25 mouse cellular contexts compared by ENCODE assay signal in the genomic region with DNA sequence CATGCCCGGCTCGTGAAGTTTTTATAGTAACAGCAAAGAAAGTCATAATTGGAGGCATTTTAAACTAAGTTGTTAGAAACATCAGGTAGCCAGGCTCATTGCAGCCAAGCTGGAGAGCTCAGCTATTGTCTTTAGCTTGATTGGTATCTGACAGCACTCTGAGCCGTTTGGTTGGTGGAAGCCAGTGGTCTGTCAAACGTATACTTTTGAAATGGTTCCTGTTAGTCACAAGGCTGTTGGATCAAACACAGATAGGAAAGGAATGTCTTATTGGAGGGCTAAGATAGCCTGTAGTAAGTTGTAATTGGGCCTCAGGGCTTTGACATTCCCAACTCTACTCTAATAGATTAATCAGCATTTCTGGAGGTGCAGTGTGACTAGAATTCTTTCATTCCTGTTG. TPM values are rescaled to one million over a fixed set of nuclear protein-coding genes. Genes with fewer than 3 reads are reported as not detected.
DNase-seq lines count a peak whose midpoint lies in the region; ATAC-seq and TF ChIP-seq lines count a peak whose summit lies in the region.
"Had no signal": no experiment of that assay in that cellular context is flagged by ENCODE, and none has a peak within 500 bp of the region (broad histone marks: within the 10 kb centered on the region; RNA-seq: fewer than 3 reads in every experiment).

No protein-coding gene starts in this region.

- peaks cover 70% of the 10 kb centered on the region for H3K4me1 ChIP-seq in liver, embryonic 12.5 days
- H3K4me1 ChIP-seq in MEL (ENCODE audit: control insufficient read depth in 1 of 2, insufficient read depth in 2 of 2, low read length in 2 of 2), result peaks cover 15 to 20% of the 10 kb centered on the region in 2 experiments
- peaks cover 18 to 22% of the 10 kb centered on the region in 2 experiments for H3K4me1 ChIP-seq in liver, embryonic 14.5 days (replicated peaks; ENCODE audit: control insufficient read depth in 2 of 2, insufficient read depth in 2 of 2, low read length in 1 of 2)

- peak overlapping the region; percentile 30; the same call in 1 of the 2 replicates for H3K27ac ChIP-seq in liver, embryonic 12.5 days
- peak overlapping the region; percentile 22 for H3K27ac ChIP-seq in MEL (ENCODE audit: control insufficient read depth, low read depth, low read length)
- no peak overlapping the region for H3K27ac ChIP-seq in liver, embryonic 14.5 days
- H3K27ac ChIP-seq: gastrocnemius, adult 2 months; heart, embryonic 15.5 days; hindbrain, embryonic 10.5 days; hindbrain, embryonic 13.5 days had no signal

- no peak overlapping the region for H3K4me3 ChIP-seq in liver, embryonic 12.5 days
- peak overlapping the region in 1 of 2 experiments; percentile 25; a peak in 1 of 4 replicates for H3K4me3 ChIP-seq in MEL (ENCODE audit: control insufficient read depth in 1 of 2, insufficient read depth in 1 of 2, low read depth in 2 of 2, low read length in 2 of 2)
- no peak overlapping the region for H3K4me3 ChIP-seq in liver, embryonic 14.5 days (ENCODE audit: insufficient read depth in 1 of 2, low read depth in 2 of 2, low read length in 2 of 2)
- H3K4me3 ChIP-seq: gastrocnemius, adult 2 months; heart, embryonic 12.5 days; heart, embryonic 15.5 days; hindbrain, embryonic 10.5 days; hindbrain, embryonic 13.5 days had no signal

- H3K79me2 ChIP-seq in MEL (ENCODE audit: control insufficient read depth, insufficient read depth, low read length, poor library complexity), result peaks cover 87% of the 10 kb centered on the region

- TF ChIP-seq POLR2A in MEL (IDR thresholded peaks at IDR 0.05; ENCODE audit: control insufficient read depth in 1 of 2, insufficient read depth in 1 of 2, low read depth in 1 of 2, low read length in 2 of 2, poor library complexity in 1 of 2), result no peak

- no peak for ATAC-seq in liver, embryonic 12.5 days
- no peak for ATAC-seq in liver, embryonic 14.5 days (ENCODE audit: insufficient read depth)
- no peak for ATAC-seq in erythroid progenitor cell, adult 5-6 weeks (replicated peaks; ENCODE audit: low FRiP score, poor library complexity, severe bottlenecking)
- ATAC-seq: activated CD4-positive, CD25-positive, alpha-beta regulatory T cell, adult 4 months; forebrain, embryonic 14.5 days; forebrain, postnatal 0 days; hindbrain, embryonic 16.5 days had no signal

- H3K27me3 ChIP-seq in liver, embryonic 12.5 days (replicated peaks), result no peaks in the 10 kb centered on the region
- H3K27me3 ChIP-seq in MEL (ENCODE audit: control insufficient read depth in 1 of 2, insufficient read depth in 2 of 2, low read length in 2 of 2), result no peaks in the 10 kb centered on the region
- no peaks in the 10 kb centered on the region for H3K27me3 ChIP-seq in liver, embryonic 14.5 days (ENCODE audit: control insufficient read depth, insufficient read depth, low read length)
- H3K27me3 ChIP-seq: heart, embryonic 12.5 days; heart, embryonic 15.5 days; hindbrain, embryonic 13.5 days had no signal

- TF ChIP-seq EP300 in MEL (IDR thresholded peaks at IDR 0.05; ENCODE audit: low read depth in 1 of 2, low read length in 2 of 2), result peak in 1 of 2 experiments; percentile 35; a peak in 1 of 4 replicates
- TF ChIP-seq EP300 in liver, embryonic 14.5 days (IDR thresholded peaks at IDR 0.05; ENCODE audit: low read depth), result no peak

- WGBS in liver, embryonic 12.5 days (ENCODE audit: insufficient replicate concordance), result 44% methylated on average over 4 of the region's 4 CpGs
- 43% methylated on average over 4 of the region's 4 CpGs for WGBS in liver, embryonic 14.5 days (ENCODE audit: insufficient replicate concordance)

- TF ChIP-seq CTCF in MEL (IDR thresholded peaks at IDR 0.05 in 2 of 3, conservative IDR thresholded peaks at IDR 0.05 in 1 of 3; ENCODE audit: control insufficient read depth in 1 of 3, insufficient read depth in 1 of 3, low read depth in 2 of 3, low read length in 3 of 3, poor library complexity in 1 of 3, severe bottlenecking in 1 of 3), result no peak
- no peak for TF ChIP-seq CTCF in liver, embryonic 14.5 days (IDR thresholded peaks at IDR 0.05; ENCODE audit: low read depth)

- H3K36me3 ChIP-seq in liver, embryonic 12.5 days, result peaks cover 6% of the 10 kb centered on the region
- H3K36me3 ChIP-seq in MEL (ENCODE audit: control insufficient read depth in 1 of 2, insufficient read depth in 2 of 2, low read length in 2 of 2), result peaks cover 2 to 48% of the 10 kb centered on the region in 2 experiments; a peak in 3 of 4 replicates
- H3K36me3 ChIP-seq in liver, embryonic 14.5 days (replicated peaks; ENCODE audit: control insufficient read depth, insufficient read depth, low read depth), result no peaks in the 10 kb centered on the region
- H3K36me3 ChIP-seq: heart, embryonic 15.5 days; hindbrain, embryonic 13.5 days had no signal

- 0 out of 2 replicates have a peak overlapping the region, but pooled peaks have one; percentile 8 for H3K4me2 ChIP-seq in liver, embryonic 12.5 days
- H3K4me2 ChIP-seq in liver, embryonic 14.5 days (ENCODE audit: low read depth), result peak overlapping the region; percentile 18; the same call in 1 of the 2 replicates
- H3K4me2 ChIP-seq: heart, embryonic 12.5 days; heart, embryonic 15.5 days; hindbrain, embryonic 13.5 days had no signal

- DNase-seq in liver (no peak), MEL (ENCODE audit: low read depth, low spot score) (peak; percentile 76)
- no peak for DNase-seq in liver, embryonic 14.5 days (ENCODE audit: low read depth in 3 of 3, low spot score in 3 of 3)
- DNase-seq in adrenal gland, postnatal 14 days, result no peak
- no peak for DNase-seq in ovary, postnatal 36 days (ENCODE audit: low spot score)
- DNase-seq: adrenal gland, adult 8-10 months; adrenal gland, postnatal 36 days; cerebellum, adult 18-20 months; cerebellum, adult 9-10 months; cerebellum, postnatal 14 days; forebrain, postnatal 0 days; gastrocnemius, adult 2 months; gastrocnemius, postnatal 14 days; heart, adult 18-20 months; heart, postnatal 10 days; heart, postnatal 36 days had no signal

- H3K9ac ChIP-seq in liver, embryonic 12.5 days, result 0 out of 2 replicates have a peak overlapping the region, but pooled peaks have one; percentile 7
- H3K9ac ChIP-seq in MEL (ENCODE audit: control insufficient read depth, low read depth, low read length, poor library complexity, severe bottlenecking), result no peak overlapping the region; the same call in 1 of the 2 replicates
- no peak overlapping the region; the same call in 1 of the 2 replicates for H3K9ac ChIP-seq in liver, embryonic 14.5 days (replicated peaks)
- H3K9ac ChIP-seq: forebrain, postnatal 0 days; heart, embryonic 12.5 days; heart, embryonic 15.5 days; hindbrain, embryonic 13.5 days had no signal

- no peaks in the 10 kb centered on the region for H3K9me3 ChIP-seq in liver, embryonic 12.5 days (replicated peaks)
- no peaks in the 10 kb centered on the region for H3K9me3 ChIP-seq in MEL (replicated peaks; ENCODE audit: insufficient read depth, low read length)
- H3K9me3 ChIP-seq in liver, embryonic 14.5 days (ENCODE audit: control insufficient read depth, low read length), result no peaks in the 10 kb centered on the region
- H3K9me3 ChIP-seq: heart, embryonic 12.5 days; heart, embryonic 15.5 days; hindbrain, embryonic 10.5 days; hindbrain, embryonic 13.5 days had no signal

- TF ChIP-seq RAD21 in MEL (IDR thresholded peaks at IDR 0.05; ENCODE audit: low read depth, low read length), result no peak

TF ChIP-seq in MEL, 35 proteins besides CTCF, POLR2A, EP300 and RAD21:
- 0 out of 2 replicates have a peak, but pooled peaks have one; percentile 24 for TF ChIP-seq HCFC1 (IDR thresholded peaks at IDR 0.05; ENCODE audit: low read depth, low read length)
- TF ChIP-seq ETS1 (IDR thresholded peaks at IDR 0.05; ENCODE audit: low read depth, low read length), result 0 out of 2 replicates have a peak, but pooled peaks have one; percentile 34
- TF ChIP-seq MAX (IDR thresholded peaks at IDR 0.05; ENCODE audit: low read length), result 0 out of 2 replicates have a peak, but pooled peaks have one; percentile 19
- TF ChIP-seq SIN3A (IDR thresholded peaks at IDR 0.05; ENCODE audit: low read length), result no peak; the same call in 1 of the 2 replicates
- 0 out of 2 replicates have a peak, but pooled peaks have one; percentile 20 for TF ChIP-seq MYC (IDR thresholded peaks at IDR 0.05; ENCODE audit: low read depth, low read length)
- TF ChIP-seq MXI1 (IDR thresholded peaks at IDR 0.05; ENCODE audit: low read depth, low read length), result peak; percentile 42; the same call in 1 of the 2 replicates
- 0 out of 2 replicates have a peak, but pooled peaks have one; percentile 20 for TF ChIP-seq USF1 (IDR thresholded peaks at IDR 0.05; ENCODE audit: low read depth, low read length)
- TF ChIP-seq GATA1 (IDR thresholded peaks at IDR 0.05; ENCODE audit: low read depth, low read length), result peak; percentile 65
- TF ChIP-seq MAZ (IDR thresholded peaks at IDR 0.05; ENCODE audit: low read depth, low read length), result no peak
- TF ChIP-seq JUND (IDR thresholded peaks at IDR 0.05; ENCODE audit: low read depth, low read length), result no peak

RNA-seq across cellular contexts. Expression of a gene that starts 3.3 kb away (rescaled TPM):
- 36.5 and 38.1 TPM in 2 replicates for polyA plus RNA-seq in liver, embryonic 12.5 days (2016; fragmentation: Nextera tagmentation; extraction: Ambion mirVana)
- total RNA-seq in MEL (2012; rRNA removed), result 44.8 and 50.1 TPM in 2 replicates
- 10 to 100 TPM; 43.4 to 63.0 TPM for polyA plus RNA-seq in MEL (2012; ENCODE audit: insufficient read depth in 1 of 2, insufficient read length in 2 of 2, low read depth in 1 of 2, low replicate concordance in 2 of 2, missing spikeins in 1 of 2)
- 8.2 and 9.6 TPM in 2 replicates for polyA plus RNA-seq in liver, embryonic 14.5 days (2012; rRNA removed)
- 9.7 and 10.1 TPM in 2 replicates for polyA plus RNA-seq in liver, embryonic 14.5 days (2014; fragmentation: Nextera tagmentation; extraction: Ambion mirVana)
- 39.2 and 39.8 TPM in 2 replicates for total RNA-seq in adrenal gland, postnatal 14 days (2021)
- 11.7 and 18.0 TPM in 2 replicates for total RNA-seq in erythroid progenitor cell, adult 5-6 weeks (2015; ENCODE audit: low replicate concordance)
- total RNA-seq in erythroid progenitor cell, adult 5-6 weeks (2017; ENCODE audit: low replicate concordance), result 13.1 and 14.5 TPM in 2 replicates

RNA-seq across cellular contexts. Expression of a gene that starts 3.3 kb away (rescaled TPM):
- 103 and 105 TPM in 2 replicates for polyA plus RNA-seq in liver, embryonic 12.5 days (2016; fragmentation: Nextera tagmentation; extraction: Ambion mirVana)
- total RNA-seq in MEL (2012; rRNA removed), result 60.2 and 70.0 TPM in 2 replicates
- 100 to 1,000 TPM in 1 of 2 experiments, not detected in 1; 149 TPM for polyA plus RNA-seq in MEL (2012; ENCODE audit: insufficient read depth in 1 of 2, insufficient read length in 2 of 2, low read depth in 1 of 2, low replicate concordance in 2 of 2, missing spikeins in 1 of 2)
- 21.5 and 44.0 TPM in 2 replicates for polyA plus RNA-seq in liver, embryonic 14.5 days (2012; rRNA removed)
- 64.0 and 65.4 TPM in 2 replicates for polyA plus RNA-seq in liver, embryonic 14.5 days (2014; fragmentation: Nextera tagmentation; extraction: Ambion mirVana)
- total RNA-seq in adrenal gland, postnatal 14 days (2021), result 89.3 and 92.4 TPM in 2 replicates
- 102 and 188 TPM in 2 replicates for total RNA-seq in erythroid progenitor cell, adult 5-6 weeks (2015; ENCODE audit: low replicate concordance)
- 73.3 and 129 TPM in 2 replicates for total RNA-seq in erythroid progenitor cell, adult 5-6 weeks (2017; ENCODE audit: low replicate concordance)
